Mouse (Mus musculus) cerebellum, adult 2 months (tissue): ENCODE results near the gene Adgrg1.

Source experiments
- CTCF ChIP-seq: fragments of 200-500 bp; IDR thresholded peaks from 2 replicates; pipeline ENCODE4 v1.5.1; 2011; ENCODE audit warnings: low read depth, mild to moderate bottlenecking, control low read depth, low read length, moderate library complexity, borderline replicate concordance; ENCODE audit not compliant: insufficient read depth
- POLR2A ChIP-seq: fragments of 200-500 bp; IDR thresholded peaks from 2 replicates; pipeline ENCODE4 v1.6.1; 2011; ENCODE audit warnings: low read length, control low read depth, borderline replicate concordance; ENCODE audit not compliant: insufficient read depth

- no peak for TF ChIP-seq POLR2A
- no peak for TF ChIP-seq CTCF
These were observed 24.5 kb downstream of the Adgrg1 start for GRCm38 (mm10) chr8:94999004-94999403.
